Mouse (Mus musculus) ovary, adult 18-20 months (tissue): ENCODE data around the gene 2210418O10Rik.
"Not testable (repeated sequence)": the region's sequence is repeated elsewhere in the genome, so short reads cannot be mapped to it uniquely, and the experiment has no call there.

Experiments
- DNase-seq: peaks from one replicate; pipeline ENCODE4 v3.0.0; 2022; ENCODE audit warnings: low spot score, mixed read lengths

Gene 2210418O10Rik

GRCm38 (mm10) chr2:176226269-176226668 lies at the start of gene 2210418O10Rik:
TSS of gene 2210418O10Rik (plus strand) at chr2:176226569.
- DNase-seq = not testable (repeated sequence)

- DNase-seq = not testable (repeated sequence)
These were observed 22.1 kb downstream of the 2210418O10Rik start for GRCm38 (mm10) chr2:176248519-176248918.
